Mouse (Mus musculus) MEL (cell line): ENCODE results near the gene Slc17a7. TPM values are rescaled to one million over a fixed set of nuclear protein-coding genes. Genes with fewer than 3 reads are reported as not detected.

Source experiments
- DNase-seq: peaks from one replicate; pipeline ENCODE4 v3.0.0; 2011; ENCODE audit warnings: low read depth, low spot score
- H3K27ac ChIP-seq: 2 replicates; pipeline ENCODE4 v1.5.1; 2012; ENCODE audit warnings: low read depth, mild to moderate bottlenecking, control low read depth, low read length, moderate library complexity; ENCODE audit not compliant: control insufficient read depth
- H3K27me3 ChIP-seq, 2 experiments: fragments of 150-350 bp in 1 of 2; sonication (generic) in 1 of 2; 2 replicates each; pipeline ENCODE4 v1.6.1; 2012; ENCODE audit warnings: low read length in 2 of 2, mild to moderate bottlenecking in 2 of 2, improper control_type of control experiment in 1 of 2, moderate library complexity in 1 of 2; ENCODE audit not compliant: insufficient read depth in 2 of 2, control insufficient read depth in 1 of 2
- H3K36me3 ChIP-seq, 2 experiments: 2 replicates each; pipeline ENCODE4 v1.6.1; 2012 to 2014; ENCODE audit warnings: low read length in 2 of 2, improper control_type of control experiment in 1 of 2, inconsistent platforms in 1 of 2, mild to moderate bottlenecking in 1 of 2; ENCODE audit not compliant: insufficient read depth in 2 of 2, control insufficient read depth in 1 of 2
- H3K4me1 ChIP-seq, 2 experiments: fragments of 150-350 bp in 1 of 2; sonication (generic) in 1 of 2; 2 replicates each; pipeline ENCODE4 v1.6.1; 2012; ENCODE audit warnings: low read length in 2 of 2, improper control_type of control experiment in 1 of 2, mild to moderate bottlenecking in 1 of 2; ENCODE audit not compliant: insufficient read depth in 2 of 2, control insufficient read depth in 1 of 2
- H3K4me3 ChIP-seq, 2 experiments: fragments of 150-350 bp in 1 of 2; sonication (generic) in 1 of 2; 2 replicates each; pipeline ENCODE4 v1.5.1; 2012; ENCODE audit warnings: low read depth in 2 of 2, low read length in 2 of 2, mild to moderate bottlenecking in 2 of 2, moderate library complexity in 2 of 2, control low read depth in 1 of 2, improper control_type of control experiment in 1 of 2; ENCODE audit not compliant: control insufficient read depth in 1 of 2, insufficient read depth in 1 of 2
- H3K79me2 ChIP-seq: 2 replicates; pipeline ENCODE4 v1.6.1; 2012; ENCODE audit warnings: mild to moderate bottlenecking, low read length, moderate library complexity; ENCODE audit not compliant: control insufficient read depth, poor library complexity, insufficient read depth
- H3K9ac ChIP-seq: 2 replicates; pipeline ENCODE4 v1.6.1; 2012; ENCODE audit warnings: low read depth, mild to moderate bottlenecking, control low read depth, low read length, moderate library complexity; ENCODE audit not compliant: control insufficient read depth, poor library complexity, severe bottlenecking
- H3K9me3 ChIP-seq: fragments of 150-350 bp; sonication (generic); replicated peaks from 2 replicates; pipeline ENCODE4 v1.6.1; 2012; ENCODE audit warnings: mild to moderate bottlenecking, low read length, improper control_type of control experiment, moderate library complexity; ENCODE audit not compliant: insufficient read depth
- CHD1 ChIP-seq: IDR thresholded peaks from 2 replicates; pipeline ENCODE4 v1.6.1; 2012; ENCODE audit warnings: low read depth, mild to moderate bottlenecking, inconsistent platforms, low read length, improper control_type of control experiment
- CHD2 ChIP-seq: IDR thresholded peaks from 2 replicates; pipeline ENCODE4 v1.6.1; 2011; ENCODE audit warnings: low read length, improper control_type of control experiment
- CTCF ChIP-seq, 3 experiments: IDR thresholded peaks in 2 of 3; conservative IDR thresholded peaks in 1 of 3; 2 replicates each; pipeline ENCODE4 v1.5.1; 2011 to 2012; ENCODE audit warnings: low read length in 3 of 3, low read depth in 2 of 3, mild to moderate bottlenecking in 2 of 3, improper control_type of control experiment in 1 of 3, inconsistent platforms in 1 of 3, mixed read lengths in 1 of 3, moderate library complexity in 1 of 3; ENCODE audit not compliant: control insufficient read depth in 1 of 3, insufficient read depth in 1 of 3, poor library complexity in 1 of 3, severe bottlenecking in 1 of 3
- ELF1 ChIP-seq: IDR thresholded peaks from 2 replicates; pipeline ENCODE4 v1.6.1; 2014; ENCODE audit warnings: low read depth, mild to moderate bottlenecking, inconsistent platforms, low read length, improper control_type of control experiment, moderate library complexity
- EP300 ChIP-seq, 2 experiments: IDR thresholded peaks; 2 replicates each; pipeline ENCODE4 v1.6.1; 2011; ENCODE audit warnings: improper control_type of control experiment in 2 of 2, low read length in 2 of 2, low read depth in 1 of 2, mild to moderate bottlenecking in 1 of 2
- ETS1 ChIP-seq: IDR thresholded peaks from 2 replicates; pipeline ENCODE4 v1.6.1; 2012; ENCODE audit warnings: low read depth, mild to moderate bottlenecking, inconsistent platforms, low read length, improper control_type of control experiment, moderate library complexity
- GATA1 ChIP-seq: IDR thresholded peaks from 2 replicates; pipeline ENCODE4 v1.6.1; 2011; ENCODE audit warnings: low read depth, low read length, improper control_type of control experiment
- JUND ChIP-seq: IDR thresholded peaks from 2 replicates; pipeline ENCODE4 v1.6.1; 2011; ENCODE audit warnings: low read depth, mild to moderate bottlenecking, improper control_type of control experiment, low read length
- MAFK ChIP-seq: IDR thresholded peaks from 2 replicates; pipeline ENCODE4 v1.6.1; 2011; ENCODE audit warnings: low read depth, mild to moderate bottlenecking, low read length, improper control_type of control experiment, borderline replicate concordance
- MAX ChIP-seq: IDR thresholded peaks from 2 replicates; pipeline ENCODE4 v1.6.1; 2011; ENCODE audit warnings: low read length, improper control_type of control experiment
- MAZ ChIP-seq: IDR thresholded peaks from 2 replicates; pipeline ENCODE4 v1.6.1; 2012; ENCODE audit warnings: low read depth, mild to moderate bottlenecking, inconsistent platforms, low read length, improper control_type of control experiment
- MEF2A ChIP-seq: IDR thresholded peaks from 2 replicates; pipeline ENCODE4 v1.6.1; 2014; ENCODE audit warnings: low read depth, mild to moderate bottlenecking, inconsistent platforms, low read length, improper control_type of control experiment; ENCODE audit not compliant: poor library complexity, insufficient replicate concordance, severe bottlenecking; ENCODE audit errors: extremely low read depth
- MXI1 ChIP-seq: IDR thresholded peaks from 2 replicates; pipeline ENCODE4 v1.6.1; 2011; ENCODE audit warnings: mild to moderate bottlenecking, low read depth, low read length, improper control_type of control experiment
- MYB ChIP-seq: IDR thresholded peaks from 2 replicates; pipeline ENCODE4 v1.6.1; 2011; ENCODE audit warnings: mild to moderate bottlenecking, low read depth, low read length, improper control_type of control experiment
- MYC ChIP-seq: IDR thresholded peaks from 2 replicates; pipeline ENCODE4 v1.6.1; 2011; ENCODE audit warnings: low read depth, mild to moderate bottlenecking, low read length, improper control_type of control experiment, moderate library complexity
- NELFE ChIP-seq: IDR thresholded peaks from 2 replicates; pipeline ENCODE4 v1.6.1; 2011; ENCODE audit warnings: low read depth, low read length, improper control_type of control experiment
- NRF1 ChIP-seq: IDR thresholded peaks from 2 replicates; pipeline ENCODE4 v1.6.1; 2014; ENCODE audit warnings: low read depth, mild to moderate bottlenecking, inconsistent platforms, low read length, improper control_type of control experiment, moderate library complexity; ENCODE audit not compliant: poor library complexity, insufficient read depth, severe bottlenecking
- POLR2A ChIP-seq, 2 experiments: IDR thresholded peaks; 2 replicates each; pipeline ENCODE4 v1.6.1; 2011 to 2012; ENCODE audit warnings: low read length in 2 of 2, mild to moderate bottlenecking in 2 of 2, control low read depth in 1 of 2, improper control_type of control experiment in 1 of 2, low read depth in 1 of 2, moderate library complexity in 1 of 2; ENCODE audit not compliant: control insufficient read depth in 1 of 2, insufficient read depth in 1 of 2, poor library complexity in 1 of 2
- POLR2AphosphoS2 ChIP-seq: IDR thresholded peaks from 2 replicates; pipeline ENCODE4 v1.6.1; 2011; ENCODE audit warnings: low read length, improper control_type of control experiment
- POLR2AphosphoS5 ChIP-seq: IDR thresholded peaks from 2 replicates; pipeline ENCODE4 v1.6.1; 2012; ENCODE audit warnings: low read depth, borderline replicate concordance, mild to moderate bottlenecking, inconsistent platforms, low read length, moderate library complexity, mixed read lengths
- RAD21 ChIP-seq: IDR thresholded peaks from 2 replicates; pipeline ENCODE4 v1.6.1; 2011; ENCODE audit warnings: mild to moderate bottlenecking, low read depth, low read length, improper control_type of control experiment
- RCOR1 ChIP-seq: IDR thresholded peaks from 2 replicates; pipeline ENCODE4 v1.6.1; 2012; ENCODE audit warnings: low read depth, mild to moderate bottlenecking, inconsistent platforms, low read length, improper control_type of control experiment
- SIN3A ChIP-seq: IDR thresholded peaks from 2 replicates; pipeline ENCODE4 v1.6.1; 2012; ENCODE audit warnings: low read length, improper control_type of control experiment, inconsistent platforms
- TAL1 ChIP-seq: IDR thresholded peaks from 2 replicates; pipeline ENCODE4 v1.6.1; 2012; ENCODE audit warnings: mild to moderate bottlenecking, inconsistent platforms, low read length, moderate library complexity, mixed read lengths
- TCF12 ChIP-seq: IDR thresholded peaks from 2 replicates; pipeline ENCODE4 v1.6.1; 2014; ENCODE audit warnings: low read depth, mild to moderate bottlenecking, inconsistent platforms, low read length, improper control_type of control experiment, moderate library complexity
- USF2 ChIP-seq, 2 experiments: IDR thresholded peaks; 2 replicates each; pipeline ENCODE4 v1.6.1; 2011 to 2012; ENCODE audit warnings: improper control_type of control experiment in 2 of 2, low read length in 2 of 2, borderline replicate concordance in 1 of 2, inconsistent platforms in 1 of 2, low read depth in 1 of 2, mild to moderate bottlenecking in 1 of 2; ENCODE audit not compliant: insufficient read depth in 1 of 2
- ZC3H11A ChIP-seq: IDR thresholded peaks from 2 replicates; pipeline ENCODE4 v1.6.1; 2012; ENCODE audit warnings: low read depth, mild to moderate bottlenecking, inconsistent platforms, low read length, improper control_type of control experiment
- ZKSCAN1 ChIP-seq: IDR thresholded peaks from 2 replicates; pipeline ENCODE4 v1.6.1; 2012; ENCODE audit warnings: low read depth, mild to moderate bottlenecking, inconsistent platforms, low read length, improper control_type of control experiment, moderate library complexity
- polyA plus RNA-seq, 2 experiments: library from polyadenylated mRNA; stranded (reverse) in 1 of 2; unstranded in 1 of 2; fragments of >175 nt in 1 of 2; fragments of >200 nt in 1 of 2; gene quantifications; 2 replicates each; pipeline versions ENCODE4 v1.2.1 to v1.2.4; 2012; ENCODE audit warnings: low replicate concordance in 2 of 2, low read depth in 1 of 2; ENCODE audit not compliant: insufficient read length in 2 of 2, insufficient read depth in 1 of 2, missing spikeins in 1 of 2
- total RNA-seq: library from RNA; depleted of rRNA; stranded (reverse); fragments of 300-350 nt; gene quantifications from 2 replicates; pipeline ENCODE4 v1.2.3, GENCODE M21; 2012

Gene Slc17a7
- total and polyA plus RNA-seq, 3 experiments, result 0.23 to 1.0 TPM; not detected in 1

- Histone ChIP-seq H3K9ac (no peak overlapping the region), H3K27ac (no peak overlapping the region), H3K36me3 (no peaks in the 10 kb centered on the region; a peak in 1 of 4 replicates), H3K79me2 (no peaks in the 10 kb centered on the region), H3K27me3 (no peaks in the 10 kb centered on the region), H3K4me1 (no peaks in the 10 kb centered on the region), H3K4me3 (no peak overlapping the region), H3K9me3 (no peaks in the 10 kb centered on the region)
- no peak for DNase-seq
- no peak for TF ChIP-seq CTCF (IDR thresholded peaks at IDR 0.05 in 2 of 3, conservative IDR thresholded peaks at IDR 0.05 in 1 of 3; ENCODE audit: control insufficient read depth in 1 of 3, insufficient read depth in 1 of 3, low read depth in 2 of 3, low read length in 3 of 3, poor library complexity in 1 of 3, severe bottlenecking in 1 of 3)
- TF ChIP-seq NELFE, result no peak
- TF ChIP-seq MAFK, result no peak
- no peak for TF ChIP-seq GATA1
- TF ChIP-seq USF2 (IDR thresholded peaks at IDR 0.05; ENCODE audit: borderline replicate concordance in 1 of 2, insufficient read depth in 1 of 2, low read depth in 1 of 2, low read length in 2 of 2), result no peak
- TF ChIP-seq POLR2A (IDR thresholded peaks at IDR 0.05; ENCODE audit: control insufficient read depth in 1 of 2, insufficient read depth in 1 of 2, low read depth in 1 of 2, low read length in 2 of 2, poor library complexity in 1 of 2), result no peak
- no peak for TF ChIP-seq TAL1
- TF ChIP-seq JUND, result no peak
- TF ChIP-seq RCOR1, result no peak
- no peak for TF ChIP-seq CHD2
- TF ChIP-seq TCF12, result no peak
- TF ChIP-seq POLR2AphosphoS2, result no peak
- no peak for TF ChIP-seq CHD1
- no peak for TF ChIP-seq SIN3A
- TF ChIP-seq MYC, result no peak
- TF ChIP-seq MAX, result no peak
Measured at GRCm38 (mm10) chr7:45144368-45145174, 19.2 kb upstream of the Slc17a7 start.

DNA sequence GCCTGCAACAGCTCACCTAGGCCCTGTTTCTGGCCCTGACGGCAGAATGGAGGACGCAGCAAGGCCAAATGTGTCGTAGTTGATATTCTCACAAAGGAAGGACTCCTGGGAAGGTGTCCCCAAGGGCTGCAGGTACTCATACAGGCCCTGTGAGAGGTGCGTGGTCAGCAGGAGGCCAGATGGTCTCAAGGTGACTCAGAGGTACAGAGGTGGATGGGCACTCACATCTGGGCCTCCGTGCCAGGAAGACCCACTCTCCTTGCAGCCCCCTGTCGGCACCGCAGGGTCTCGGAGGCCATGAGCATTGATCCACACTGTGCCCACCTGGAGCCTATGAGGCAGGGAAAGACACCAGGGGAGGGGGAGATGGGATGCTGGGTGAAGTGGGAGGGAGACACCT lies 18.3 kb upstream of the Slc17a7 start:
- Histone ChIP-seq H3K4me3 (no peak overlapping the region), H3K4me1 (no peaks in the 10 kb centered on the region), H3K9me3 (no peaks in the 10 kb centered on the region), H3K79me2 (no peaks in the 10 kb centered on the region), H3K27ac (no peak overlapping the region)
- no peak for DNase-seq
- TF ChIP-seq CHD1 (no peak), POLR2AphosphoS5 (no peak), ETS1 (no peak), MYB (no peak), MAZ (no peak), RAD21 (no peak), MAX (no peak), NRF1 (no peak), SIN3A (no peak), ZC3H11A (no peak), MEF2A (no peak), ELF1 (no peak), GATA1 (no peak), CHD2 (no peak), MYC (no peak), ZKSCAN1 (no peak), EP300 (IDR thresholded peaks at IDR 0.05; ENCODE audit: low read depth in 1 of 2, low read length in 2 of 2) (no peak), POLR2A (IDR thresholded peaks at IDR 0.05; ENCODE audit: control insufficient read depth in 1 of 2, insufficient read depth in 1 of 2, low read depth in 1 of 2, low read length in 2 of 2, poor library complexity in 1 of 2) (no peak), RCOR1 (no peak), MXI1 (no peak)
- TF ChIP-seq, all 39 proteins: peak for 0
- Histone ChIP-seq H3K27me3 (no peaks in the 10 kb centered on the region), H3K36me3 (no peaks in the 10 kb centered on the region; a peak in 1 of 4 replicates), H3K9ac (no peak overlapping the region)
